In genomic region chr8:94358541-94358940, GRCm38 (mm10) we compare ENCODE assay signal across 8 mouse cellular contexts. TPM values are rescaled to one million over a fixed set of nuclear protein-coding genes. Genes with fewer than 3 reads are reported as not detected.
DNase-seq lines count a peak whose midpoint lies in the region; ATAC-seq and TF ChIP-seq lines count a peak whose summit lies in the region.

No protein-coding gene starts in this region.

- H3K36me3 ChIP-seq in midbrain, postnatal 0 days (ENCODE audit: insufficient read depth, low read length) = no peaks in the 10 kb centered on the region
- H3K36me3 ChIP-seq in midbrain, embryonic 13.5 days = no peaks in the 10 kb centered on the region
- no peaks in the 10 kb centered on the region for H3K36me3 ChIP-seq in heart, postnatal 0 days (replicated peaks; ENCODE audit: control insufficient read depth, insufficient read depth, low read length)
- H3K36me3 ChIP-seq in stomach, embryonic 16.5 days (ENCODE audit: control insufficient read depth, insufficient read depth, low read length) = no peaks in the 10 kb centered on the region

- H3K9ac ChIP-seq in midbrain, postnatal 0 days (replicated peaks; ENCODE audit: low read length, poor library complexity, severe bottlenecking) = no peak overlapping the region
- H3K9ac ChIP-seq in midbrain, embryonic 13.5 days (replicated peaks) = no peak overlapping the region
- no peak overlapping the region for H3K9ac ChIP-seq in heart, postnatal 0 days (replicated peaks; ENCODE audit: low read depth, low read length)
- no peak overlapping the region for H3K9ac ChIP-seq in stomach, embryonic 16.5 days (ENCODE audit: low read length)

- peak; percentile 81 for DNase-seq in midbrain, postnatal 0 days (ENCODE audit: low spot score)
- DNase-seq in cerebellum, adult 9-10 months = peak; percentile 76
- peak; percentile 39 for DNase-seq in heart, postnatal 0 days (ENCODE audit: low spot score)
- DNase-seq in left cerebral cortex, postnatal 4 days = peak; percentile 86

- H3K27me3 ChIP-seq in midbrain, postnatal 0 days (ENCODE audit: insufficient read depth, low read length) = no peaks in the 10 kb centered on the region
- H3K27me3 ChIP-seq in midbrain, embryonic 13.5 days = no peaks in the 10 kb centered on the region
- no peaks in the 10 kb centered on the region for H3K27me3 ChIP-seq in heart, postnatal 0 days (ENCODE audit: control insufficient read depth, insufficient read depth, low read length)
- no peaks in the 10 kb centered on the region for H3K27me3 ChIP-seq in stomach, embryonic 16.5 days (ENCODE audit: control insufficient read depth, insufficient read depth, low read length)

- H3K4me2 ChIP-seq in midbrain, postnatal 0 days (ENCODE audit: low read depth, low read length, poor library complexity, severe bottlenecking) = no peak overlapping the region
- no peak overlapping the region for H3K4me2 ChIP-seq in midbrain, embryonic 13.5 days (replicated peaks)
- H3K4me2 ChIP-seq in heart, postnatal 0 days (ENCODE audit: low read depth, low read length) = no peak overlapping the region
- no peak overlapping the region for H3K4me2 ChIP-seq in stomach, embryonic 16.5 days (ENCODE audit: low read depth, low read length)

- H3K9me3 ChIP-seq in midbrain, postnatal 0 days (ENCODE audit: low read length) = no peaks in the 10 kb centered on the region
- no peaks in the 10 kb centered on the region for H3K9me3 ChIP-seq in midbrain, embryonic 13.5 days
- no peaks in the 10 kb centered on the region for H3K9me3 ChIP-seq in heart, postnatal 0 days (replicated peaks; ENCODE audit: control insufficient read depth, low read length)
- no peaks in the 10 kb centered on the region for H3K9me3 ChIP-seq in stomach, embryonic 16.5 days (replicated peaks; ENCODE audit: control insufficient read depth, low read length)

- H3K27ac ChIP-seq in midbrain, postnatal 0 days (ENCODE audit: low read depth, low read length) = no peak overlapping the region
- H3K27ac ChIP-seq in midbrain, embryonic 13.5 days = no peak overlapping the region
- peak overlapping the region; percentile 70 for H3K27ac ChIP-seq in heart, postnatal 0 days (ENCODE audit: low read depth)
- H3K27ac ChIP-seq in stomach, embryonic 16.5 days (ENCODE audit: low read length) = peak overlapping the region; percentile 22; the same call in 1 of the 2 replicates

- no peak overlapping the region for H3K4me3 ChIP-seq in midbrain, postnatal 0 days (ENCODE audit: low read depth, low read length)
- no peak overlapping the region for H3K4me3 ChIP-seq in midbrain, embryonic 13.5 days (replicated peaks)
- no peak overlapping the region for H3K4me3 ChIP-seq in heart, postnatal 0 days (ENCODE audit: low read depth, low read length)
- H3K4me3 ChIP-seq in stomach, embryonic 16.5 days (replicated peaks; ENCODE audit: low read length) = no peak overlapping the region

- TF ChIP-seq CTCF in midbrain, postnatal 0 days (IDR thresholded peaks at IDR 0.05) = no peak
- no peak for TF ChIP-seq CTCF in heart, postnatal 0 days (IDR thresholded peaks at IDR 0.05; ENCODE audit: low read depth)

- no peak for ATAC-seq in midbrain, postnatal 0 days (ENCODE audit: low FRiP score)
- no peak for ATAC-seq in midbrain, embryonic 13.5 days
- no peak for ATAC-seq in heart, postnatal 0 days (ENCODE audit: insufficient read depth, low read depth)
- ATAC-seq in stomach, embryonic 16.5 days (ENCODE audit: insufficient read depth, low FRiP score) = no peak
- no peak for ATAC-seq in activated CD4-positive, CD25-positive, alpha-beta regulatory T cell, adult 4 months
- ATAC-seq in megakaryocyte progenitor cell, adult 5-6 weeks (replicated peaks; ENCODE audit: poor library complexity) = no peak

- WGBS in midbrain, postnatal 0 days = 66% methylated on average over 5 of the region's 5 CpGs
- 81% methylated on average over 5 of the region's 5 CpGs for WGBS in midbrain, embryonic 13.5 days
- WGBS in heart, postnatal 0 days = 28% methylated on average over 5 of the region's 5 CpGs
- 52% methylated on average over 5 of the region's 5 CpGs for WGBS in stomach, embryonic 16.5 days

- intact Hi-C loops in left cerebral cortex, postnatal 4 days (cut with DNase I) = no loop called here

- H3K4me1 ChIP-seq in midbrain, postnatal 0 days (ENCODE audit: insufficient read depth, low read length) = no peaks in the 10 kb centered on the region
- H3K4me1 ChIP-seq in midbrain, embryonic 13.5 days (replicated peaks) = no peaks in the 10 kb centered on the region
- peaks cover 53% of the 10 kb centered on the region for H3K4me1 ChIP-seq in heart, postnatal 0 days (ENCODE audit: control insufficient read depth, insufficient read depth)
- peaks cover 20% of the 10 kb centered on the region for H3K4me1 ChIP-seq in stomach, embryonic 16.5 days (ENCODE audit: control insufficient read depth, insufficient read depth, low read length)

- TF ChIP-seq EP300 in heart, postnatal 0 days (IDR thresholded peaks at IDR 0.05; ENCODE audit: low read depth) = no peak

RNA-seq across cellular contexts. Expression of gene Herpud1, which starts 27.7 kb away (rescaled TPM):
- 86.1 and 87.1 TPM in 2 replicates for total RNA-seq in midbrain, postnatal 0 days (2014; rRNA removed)
- polyA plus RNA-seq in midbrain, postnatal 0 days (2015; fragmentation: Nextera tagmentation; extraction: Ambion mirVana) = 71.0 and 80.4 TPM in 2 replicates
- 58.2 and 60.0 TPM in 2 replicates for polyA plus RNA-seq in midbrain, embryonic 13.5 days (2015; fragmentation: Nextera tagmentation; extraction: Ambion mirVana)
- 177 and 179 TPM in 2 replicates for total RNA-seq in heart, postnatal 0 days (2014; rRNA removed; ENCODE audit: low replicate concordance)
- polyA plus RNA-seq in heart, postnatal 0 days (2015; fragmentation: Nextera tagmentation; extraction: Ambion mirVana) = 131 and 159 TPM in 2 replicates
- total RNA-seq in left cerebral cortex, postnatal 4 days (2021) = 10 to 100 TPM; 34.4 to 36.1 TPM
- 167 and 182 TPM in 2 replicates for polyA plus RNA-seq in stomach, embryonic 16.5 days (2015; fragmentation: Nextera tagmentation; extraction: Ambion mirVana)
- polyA plus RNA-seq in activated CD4-positive, CD25-positive, alpha-beta regulatory T cell, adult 4 months (2017; shearing (Covaris generic)) = 100 to 1,000 TPM in 1 of 2 experiments, 10 to 100 TPM in 1; 99.9 to 115 TPM
- total RNA-seq in megakaryocyte progenitor cell, adult 5-6 weeks (2015) = 78.2 and 89.9 TPM in 2 replicates
- total RNA-seq in megakaryocyte progenitor cell, adult 5-6 weeks (2017) = 83.3 and 99.5 TPM in 2 replicates

RNA-seq across cellular contexts. Expression of gene Slc12a3, which starts 29.5 kb away (rescaled TPM):
- total RNA-seq in midbrain, postnatal 0 days (2014; rRNA removed) = not detected in 2 replicates
- polyA plus RNA-seq in midbrain, postnatal 0 days (2015; fragmentation: Nextera tagmentation; extraction: Ambion mirVana) = 0.05 and 0.17 TPM in 2 replicates
- 0.09 and 0.12 TPM in 2 replicates for polyA plus RNA-seq in midbrain, embryonic 13.5 days (2015; fragmentation: Nextera tagmentation; extraction: Ambion mirVana)
- total RNA-seq in heart, postnatal 0 days (2014; rRNA removed; ENCODE audit: low replicate concordance) = 0.58 TPM in 1 of 2 replicates, not detected in the other
- polyA plus RNA-seq in heart, postnatal 0 days (2015; fragmentation: Nextera tagmentation; extraction: Ambion mirVana) = 0.07 and 0.14 TPM in 2 replicates
- under 1 TPM; 0.28 to 0.54 TPM for total RNA-seq in left cerebral cortex, postnatal 4 days (2021)
- polyA plus RNA-seq in stomach, embryonic 16.5 days (2015; fragmentation: Nextera tagmentation; extraction: Ambion mirVana) = 0.09 TPM in 1 of 2 replicates, not detected in the other
- not detected for polyA plus RNA-seq in activated CD4-positive, CD25-positive, alpha-beta regulatory T cell, adult 4 months (2017; shearing (Covaris generic))
- total RNA-seq in megakaryocyte progenitor cell, adult 5-6 weeks (2015) = 0.12 and 0.17 TPM in 2 replicates
- total RNA-seq in megakaryocyte progenitor cell, adult 5-6 weeks (2017) = not detected in 2 replicates

Comparison
In these comparisons a context has a peak if more than half of its experiments do, and no peak if none do; other contexts are left out.
1. H3K27ac ChIP-seq: peak in heart, postnatal 0 days (single experiment) and stomach, embryonic 16.5 days (single experiment); none in midbrain, postnatal 0 days (single experiment) and midbrain, embryonic 13.5 days (single experiment).
2. Peak in every context shown above with its lines, with median percentiles within 50 percentile points of each other: DNase-seq.